In the genomic region with DNA sequence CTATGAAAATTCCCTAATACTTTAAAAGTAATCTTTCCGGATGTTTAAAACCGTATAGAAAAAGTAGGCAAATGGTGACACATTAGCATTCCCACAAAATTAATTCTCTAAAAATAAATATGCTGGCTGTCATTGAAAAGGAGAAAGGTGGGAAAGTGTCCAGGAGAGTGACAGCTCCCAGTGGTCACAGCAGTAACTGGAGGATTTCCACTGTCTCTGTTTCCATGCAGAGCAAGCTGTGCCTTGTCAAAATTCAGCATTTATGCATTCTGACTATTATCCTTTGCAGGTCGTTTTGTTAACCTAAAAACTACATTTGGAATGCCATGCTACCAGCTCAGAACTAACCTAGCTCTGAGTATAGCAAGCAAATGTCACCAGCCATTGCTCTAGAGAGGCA, we compare ENCODE assay signal across 22 mouse cellular contexts.
"Had no signal": no experiment of that assay in that cellular context is flagged by ENCODE, and none has a peak within 500 bp of the region (broad histone marks: within the 10 kb centered on the region; RNA-seq: fewer than 3 reads in every experiment).

No protein-coding gene starts in this region.

- ATAC-seq: hindbrain, embryonic 16.5 days; hindbrain, postnatal 0 days; inflammation-experienced regulatory T-cells, adult 6 months; intestine, embryonic 15.5 days; intestine, embryonic 16.5 days; intestine, postnatal 0 days had no signal

- DNase-seq: heart, postnatal 10 days; heart, postnatal 14 days; heart, postnatal 36 days; heart, postnatal 4 days; kidney, adult 11 months; kidney, adult 18-20 months; kidney, adult 2 months; kidney, adult 8-10 months; kidney, adult 9 months; kidney, postnatal 10 days; kidney, postnatal 14 days; kidney, postnatal 25 days; kidney, postnatal 36 days; kidney, postnatal 4 days; layer of hippocampus, adult 9-11 months; layer of hippocampus, postnatal 36 days had no signal
